Mouse (Mus musculus) stomach, embryonic 16.5 days (tissue): ENCODE measurements around the gene Npy. TPM values are rescaled to one million over a fixed set of nuclear protein-coding genes. Genes with fewer than 3 reads are reported as not detected.

Source experiments
- ATAC-seq: fragments of 200-750 bp; cut with Nextera tagmentation; 2 replicates; pipeline ENCODE4 v1.8.0; 2017; ENCODE audit warnings: moderate number of reproducible peaks, moderate TSS enrichment; ENCODE audit not compliant: insufficient read depth, low FRiP score
- H3K27ac ChIP-seq: fragments of 300-500 bp; sonication (generic); 2 replicates; pipeline ENCODE4 v1.5.1; 2014; ENCODE audit warnings: low read length
- H3K27me3 ChIP-seq: fragments of 300-500 bp; sonication (generic); 2 replicates; pipeline ENCODE4 v1.6.1; 2014; ENCODE audit warnings: low read length, control low read depth, mixed read lengths; ENCODE audit not compliant: control insufficient read depth, insufficient read depth
- H3K36me3 ChIP-seq: fragments of 300-500 bp; sonication (generic); 2 replicates; pipeline ENCODE4 v1.6.1; 2014; ENCODE audit warnings: low read length; ENCODE audit not compliant: control insufficient read depth, insufficient read depth
- H3K4me1 ChIP-seq: fragments of 300-500 bp; sonication (generic); 2 replicates; pipeline ENCODE4 v1.6.1; 2014; ENCODE audit warnings: low read length, control low read depth, mixed read lengths; ENCODE audit not compliant: control insufficient read depth, insufficient read depth
- H3K4me2 ChIP-seq: fragments of 300-500 bp; sonication (generic); 2 replicates; pipeline ENCODE4 v1.6.1; 2014; ENCODE audit warnings: low read depth, low read length, mixed read lengths
- H3K4me3 ChIP-seq: fragments of 300-500 bp; sonication (generic); replicated peaks from 2 replicates; pipeline ENCODE4 v1.5.1; 2014; ENCODE audit warnings: mild to moderate bottlenecking, low read length
- H3K9ac ChIP-seq: fragments of 300-500 bp; sonication (generic); 2 replicates; pipeline ENCODE4 v1.6.1; 2014; ENCODE audit warnings: low read length
- H3K9me3 ChIP-seq: fragments of 300-500 bp; sonication (generic); replicated peaks from 2 replicates; pipeline ENCODE4 v1.6.1; 2016; ENCODE audit warnings: low read length, control low read depth; ENCODE audit not compliant: control insufficient read depth
- WGBS: fragments of 180-500 bp; shearing (Covaris S2); extraction: QIAGEN DNeasy Blood & Tissue Kit; methylation state at CpG from one replicate; pipeline ENCODE4 v1.1.7; 2014; 5-methylcytosine and 5-hydroxymethylcytosine counted together
- polyA plus RNA-seq: library from polyadenylated mRNA; unstranded; fragments of >200 nt; fragmentation: Nextera tagmentation; extraction: Ambion mirVana; gene quantifications from 2 replicates; pipeline ENCODE4 v1.2.1, GENCODE M21; 2015

The Npy gene
- polyA plus RNA-seq, 1 experiment from 2014 or later = 6.8 TPM

DNA sequence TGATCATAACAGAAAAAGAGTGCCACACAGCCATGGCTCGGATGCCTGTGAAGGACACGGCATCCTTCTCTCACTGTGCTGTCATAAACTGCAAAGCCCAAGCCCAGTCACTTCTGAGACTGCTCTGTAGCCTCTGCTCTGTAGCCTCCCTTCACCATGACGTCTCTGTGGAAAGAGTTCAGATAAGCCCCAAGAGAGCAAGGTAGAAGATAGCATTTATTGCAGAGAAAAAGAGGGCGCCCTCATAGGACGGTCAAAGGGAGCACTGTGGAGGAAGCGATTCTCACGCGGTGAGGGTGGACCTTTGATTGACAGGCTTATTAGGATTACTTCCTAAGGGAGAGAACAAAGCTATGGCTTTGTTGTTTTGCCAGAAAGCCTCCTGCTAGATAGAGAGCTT lies 18.4 kb upstream of the Npy start:
- Histone ChIP-seq H3K4me1 (no peaks in the 10 kb centered on the region), H3K9me3 (no peaks in the 10 kb centered on the region), H3K9ac (no peak overlapping the region), H3K4me2 (no peak overlapping the region), H3K4me3 (no peak overlapping the region), H3K27me3 (no peaks in the 10 kb centered on the region), H3K27ac (no peak overlapping the region), H3K36me3 (no peaks in the 10 kb centered on the region)
- ATAC-seq = no peak
- WGBS = 63% methylated on average over 8 of the region's 8 CpGs

- Histone ChIP-seq H3K4me3 (peak overlapping the region; percentile 13), H3K27me3 (no peaks in the 10 kb centered on the region), H3K4me1 (no peaks in the 10 kb centered on the region), H3K4me2 (peak overlapping the region; percentile 42), H3K9ac (no peak overlapping the region), H3K36me3 (no peaks in the 10 kb centered on the region), H3K27ac (no peak overlapping the region), H3K9me3 (no peaks in the 10 kb centered on the region)
- ATAC-seq = no peak
- 29% methylated on average over 13 of the region's 13 CpGs for WGBS
Measured at GRCm38 (mm10) chr6:49808076-49808475, 14.4 kb upstream of the Npy start.

DNA sequence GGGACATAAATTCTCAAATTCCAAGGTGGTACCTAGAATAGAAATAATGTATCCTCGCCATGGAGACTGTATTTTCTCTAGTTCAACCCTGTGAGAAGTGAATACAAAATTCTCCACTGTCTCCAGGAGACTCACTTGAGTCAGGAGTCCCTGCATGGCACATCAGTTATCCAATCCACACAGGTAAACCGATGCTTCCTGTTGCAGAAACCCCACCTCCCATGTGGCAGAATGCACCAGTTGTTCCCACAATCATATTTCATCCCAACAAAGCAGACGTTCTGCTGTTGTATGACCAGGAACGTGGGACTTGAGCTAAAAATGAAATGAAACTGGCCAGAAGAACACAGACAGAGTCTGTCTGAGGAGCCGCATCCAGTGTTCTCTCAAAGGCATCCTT lies 5.3 kb upstream of the Npy start:
- 69% methylated on average over 5 of the region's 5 CpGs for WGBS
- Histone ChIP-seq H3K9me3 (no peaks in the 10 kb centered on the region), H3K27me3 (peaks cover 16% of the 10 kb centered on the region), H3K9ac (no peak overlapping the region), H3K4me3 (no peak overlapping the region), H3K27ac (no peak overlapping the region), H3K4me2 (no peak overlapping the region), H3K36me3 (no peaks in the 10 kb centered on the region), H3K4me1 (0 out of 2 replicates have a peak, but pooled peaks cover 3% of the 10 kb centered on the region)
- no peak for ATAC-seq

GRCm38 (mm10) chr6:49817625-49818024 lies 4.9 kb upstream of the Npy start:
- H3K9me3 ChIP-seq = no peaks in the 10 kb centered on the region
- H3K9ac ChIP-seq = no peak overlapping the region
- no peaks in the 10 kb centered on the region for H3K36me3 ChIP-seq
- 73% methylated on average over 6 of the region's 6 CpGs for WGBS
- no peak overlapping the region for H3K27ac ChIP-seq
- H3K4me3 ChIP-seq = no peak overlapping the region
- H3K4me2 ChIP-seq = no peak overlapping the region
- peaks cover 8% of the 10 kb centered on the region; the same call in 1 of the 2 replicates for H3K4me1 ChIP-seq
- H3K27me3 ChIP-seq = peaks cover 20% of the 10 kb centered on the region
- no peak for ATAC-seq

DNA sequence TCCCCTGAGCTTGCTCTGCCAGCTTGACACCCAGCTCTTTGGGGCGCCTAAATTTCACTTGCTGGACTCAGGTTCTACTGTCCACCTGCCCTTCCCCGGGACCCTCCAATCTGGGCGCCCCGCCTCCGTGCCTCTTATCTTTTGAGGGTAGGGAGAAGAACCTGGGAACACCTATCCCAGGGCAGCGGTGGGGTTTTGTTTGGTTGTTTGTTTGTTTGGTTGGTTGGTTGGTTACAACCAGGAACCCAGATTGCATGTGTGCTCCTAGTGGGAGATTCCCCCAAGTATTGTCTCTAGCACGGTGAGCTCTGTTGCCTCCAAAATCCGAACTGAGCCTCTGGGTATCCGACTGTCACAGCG lies 341 bp downstream of the Npy start:
- Histone ChIP-seq H3K4me1 (peaks cover 10% of the 10 kb centered on the region; the same call in 1 of the 2 replicates), H3K36me3 (no peaks in the 10 kb centered on the region), H3K4me2 (peak overlapping the region; percentile 74), H3K4me3 (peak overlapping the region; percentile 48), H3K9ac (peak overlapping the region; percentile 40; the same call in 1 of the 2 replicates), H3K9me3 (no peaks in the 10 kb centered on the region), H3K27me3 (peaks cover 46% of the 10 kb centered on the region), H3K27ac (no peak overlapping the region)
- 2% methylated on average over 10 of the region's 10 CpGs for WGBS
- no peak for ATAC-seq

DNA sequence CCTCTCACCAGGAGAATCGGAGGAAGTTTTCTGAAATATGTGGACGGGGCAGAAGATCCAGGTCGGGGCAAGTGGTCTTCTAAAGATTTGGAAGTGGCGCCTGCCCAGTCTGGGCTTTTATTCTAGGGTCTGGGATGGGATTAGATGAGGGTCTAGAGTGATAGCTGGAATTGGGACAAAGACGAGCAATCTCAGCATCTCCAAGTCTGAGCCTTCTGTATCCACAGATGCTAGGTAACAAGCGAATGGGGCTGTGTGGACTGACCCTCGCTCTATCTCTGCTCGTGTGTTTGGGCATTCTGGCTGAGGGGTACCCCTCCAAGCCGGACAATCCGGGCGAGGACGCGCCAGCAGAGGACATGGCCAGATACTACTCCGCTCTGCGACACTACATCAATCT lies 861 bp downstream of the Npy start:
- Histone ChIP-seq H3K4me1 (peaks cover 10% of the 10 kb centered on the region; the same call in 1 of the 2 replicates), H3K4me2 (no peak overlapping the region), H3K27ac (no peak overlapping the region), H3K36me3 (no peaks in the 10 kb centered on the region), H3K9ac (no peak overlapping the region), H3K27me3 (peaks cover 46% of the 10 kb centered on the region), H3K9me3 (no peaks in the 10 kb centered on the region), H3K4me3 (no peak overlapping the region)
- no peak for ATAC-seq
- WGBS = 9% methylated on average over 15 of the region's 15 CpGs

DNA sequence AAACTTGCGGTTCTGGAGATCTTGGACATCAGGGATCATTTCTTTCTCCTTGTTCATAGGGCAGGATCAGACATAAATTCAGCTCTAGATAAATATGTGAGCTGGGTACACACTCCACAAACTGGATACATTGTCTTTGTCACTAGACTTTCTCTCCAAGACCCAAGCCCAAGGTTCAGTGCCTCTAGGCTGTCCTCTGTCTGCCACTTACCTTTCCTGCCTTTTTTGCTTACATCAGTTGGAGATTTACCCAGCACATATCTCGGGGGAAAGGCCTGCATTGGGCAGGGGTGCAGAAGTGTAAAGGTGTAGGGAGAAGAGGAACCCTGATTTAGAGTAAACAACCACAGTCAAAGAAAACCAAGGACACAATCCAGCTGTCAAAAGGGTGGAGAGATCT lies 1.3 kb downstream of the Npy start:
- H3K4me3 ChIP-seq = no peak overlapping the region
- no peak overlapping the region for H3K9ac ChIP-seq
- H3K4me1 ChIP-seq = peaks cover 10% of the 10 kb centered on the region; the same call in 1 of the 2 replicates
- 14% methylated on average over 2 of the region's 2 CpGs for WGBS
- no peak for ATAC-seq
- peaks cover 46% of the 10 kb centered on the region for H3K27me3 ChIP-seq
- no peak overlapping the region for H3K27ac ChIP-seq
- H3K36me3 ChIP-seq = no peaks in the 10 kb centered on the region
- H3K4me2 ChIP-seq = no peak overlapping the region
- H3K9me3 ChIP-seq = no peaks in the 10 kb centered on the region

- no peak for ATAC-seq
- H3K4me2 ChIP-seq = no peak overlapping the region
- WGBS = 75% methylated on average over 2 of the region's 2 CpGs
- H3K9me3 ChIP-seq = no peaks in the 10 kb centered on the region
- no peak overlapping the region for H3K27ac ChIP-seq
- peaks cover 2% of the 10 kb centered on the region; the same call in 1 of the 2 replicates for H3K27me3 ChIP-seq
- no peaks in the 10 kb centered on the region for H3K36me3 ChIP-seq
- no peaks in the 10 kb centered on the region for H3K4me1 ChIP-seq
- H3K9ac ChIP-seq = no peak overlapping the region
- H3K4me3 ChIP-seq = no peak overlapping the region
Measured at GRCm38 (mm10) chr6:49831579-49831978, 9.1 kb downstream of the Npy start.

DNA sequence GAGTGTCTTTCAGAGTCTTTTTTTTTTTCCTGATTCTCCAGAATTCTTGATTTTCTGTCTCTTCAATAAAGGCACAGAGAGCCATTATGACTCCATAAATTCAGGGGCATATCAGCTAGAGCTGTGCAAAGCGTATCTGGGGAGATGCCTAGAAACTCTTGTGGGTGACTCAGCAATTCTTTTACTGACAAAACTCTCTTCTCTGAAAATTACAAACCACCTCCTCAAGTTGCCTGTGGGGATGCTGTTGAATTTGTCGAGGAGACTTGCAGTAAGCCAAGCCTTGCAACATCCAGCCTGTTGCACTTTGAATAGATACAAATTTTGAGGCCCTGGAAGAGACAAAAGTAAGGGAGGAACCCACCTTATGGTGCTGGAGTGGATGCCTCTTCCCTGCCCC lies 34.3 kb downstream of the Npy start:
- WGBS = 60% methylated on average over 2 of the region's 2 CpGs
- Histone ChIP-seq H3K9me3 (no peaks in the 10 kb centered on the region), H3K9ac (no peak overlapping the region), H3K27ac (no peak overlapping the region), H3K4me3 (no peak overlapping the region), H3K27me3 (no peaks in the 10 kb centered on the region), H3K36me3 (no peaks in the 10 kb centered on the region), H3K4me1 (no peaks in the 10 kb centered on the region), H3K4me2 (no peak overlapping the region)
- no peak for ATAC-seq

DNA sequence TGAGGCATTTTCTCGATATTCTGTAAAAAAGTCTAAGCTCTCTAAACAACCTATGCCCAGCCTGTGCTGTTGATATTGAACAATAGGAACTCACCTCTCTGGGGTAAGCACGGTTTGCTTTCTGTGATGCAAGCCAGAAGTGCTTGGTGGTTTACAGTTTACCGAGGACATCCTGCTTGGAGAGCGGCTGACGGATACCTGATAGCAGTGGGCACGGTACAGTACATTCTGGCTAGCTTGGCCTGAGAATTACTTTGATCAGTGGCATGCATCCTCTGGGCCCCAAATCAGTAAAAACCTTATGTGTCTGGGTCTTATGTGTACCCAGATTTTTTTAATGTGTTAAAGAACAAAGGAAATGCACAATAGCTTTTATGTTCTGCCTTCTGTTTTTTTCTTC lies 45.1 kb downstream of the Npy start:
- Histone ChIP-seq H3K4me2 (no peak overlapping the region), H3K9me3 (no peaks in the 10 kb centered on the region), H3K36me3 (no peaks in the 10 kb centered on the region), H3K27me3 (no peaks in the 10 kb centered on the region), H3K27ac (no peak overlapping the region), H3K4me1 (no peaks in the 10 kb centered on the region), H3K4me3 (no peak overlapping the region), H3K9ac (no peak overlapping the region)
- ATAC-seq = no peak
- WGBS = 61% methylated on average over 6 of the region's 6 CpGs
